Mouse (Mus musculus): ENCODE data around the gene Ovgp1.
"Not testable (repeated sequence)": the region's sequence is repeated elsewhere in the genome, so short reads cannot be mapped to it uniquely, and the experiment has no call there.

Ovgp1 gene

DNA sequence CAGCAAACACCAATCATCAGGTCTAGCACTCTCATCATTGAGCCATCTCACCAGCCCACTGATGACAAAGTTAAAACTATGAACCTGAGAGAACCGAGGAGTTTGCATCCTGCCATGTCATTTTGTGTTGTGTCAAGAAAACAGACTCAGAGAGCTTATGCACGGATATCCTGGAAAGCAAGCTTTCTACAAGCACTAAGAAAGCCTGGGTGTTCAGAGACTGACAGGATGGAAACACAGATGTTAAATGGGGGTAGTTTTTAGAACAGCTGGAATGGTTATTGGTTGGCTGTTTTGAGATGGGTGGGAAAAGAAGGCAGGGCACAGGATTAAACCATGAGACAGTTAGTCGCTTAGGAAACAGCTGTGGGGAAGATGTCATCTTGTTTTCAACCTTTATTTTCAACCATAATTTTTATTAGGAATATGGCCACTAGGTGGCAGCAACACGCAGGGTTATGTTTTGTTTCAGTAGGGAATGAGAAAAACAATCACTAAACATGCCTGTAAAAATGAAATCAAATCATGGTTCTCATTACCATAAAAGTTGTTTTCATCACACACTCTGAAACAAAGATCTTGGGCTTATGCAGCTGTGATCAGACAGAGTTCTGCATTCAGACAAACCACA lies 18.3 kb downstream of the Ovgp1 start:
- in situ Hi-C loops (cut with MboI; ENCODE audit: low sequenced_read_pairs): loop anchor here (10.0 kb wide), 1 partner anchor 453 kb away; no protein-coding TSS in a partner anchor

DNA sequence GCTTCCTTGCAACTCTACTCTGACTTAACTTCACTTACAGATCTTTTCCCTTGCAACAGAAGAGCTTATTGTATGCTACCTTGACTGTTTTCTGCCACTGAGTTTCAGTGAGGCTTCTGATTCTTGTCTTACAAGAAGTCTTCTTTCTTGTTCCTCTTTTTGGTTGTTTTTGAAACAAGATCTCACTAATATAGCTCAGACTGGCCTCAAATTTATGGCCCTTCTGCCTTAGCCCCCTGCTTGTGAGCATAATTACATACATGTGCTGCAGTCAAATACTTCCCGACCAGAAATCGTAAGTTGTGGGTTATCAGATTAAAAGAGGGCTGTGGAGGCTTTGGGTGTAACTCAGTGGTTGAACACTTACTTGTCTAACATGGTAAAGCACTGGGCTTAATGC lies 21.2 kb downstream of the Ovgp1 start:
- in situ Hi-C loops (cut with MboI; ENCODE audit: low sequenced_read_pairs): loop anchor here (10.0 kb wide), 1 partner anchor 450 kb away; no protein-coding TSS in a partner anchor

GRCm38 (mm10) chr3:106000707-106001375 lies 27.3 kb downstream of the Ovgp1 start:
- in situ Hi-C loops (cut with MboI; ENCODE audit: low sequenced_read_pairs): no loop called here

GRCm38 (mm10) chr3:106001416-106002370 lies 28.2 kb downstream of the Ovgp1 start:
- in situ Hi-C loops (cut with MboI; ENCODE audit: low sequenced_read_pairs): no loop called here

- in situ Hi-C loops (cut with MboI; ENCODE audit: low sequenced_read_pairs): not testable (repeated sequence)
Observed at GRCm38 (mm10) chr3:106003360-106003759, 29.8 kb downstream of the Ovgp1 start.

DNA sequence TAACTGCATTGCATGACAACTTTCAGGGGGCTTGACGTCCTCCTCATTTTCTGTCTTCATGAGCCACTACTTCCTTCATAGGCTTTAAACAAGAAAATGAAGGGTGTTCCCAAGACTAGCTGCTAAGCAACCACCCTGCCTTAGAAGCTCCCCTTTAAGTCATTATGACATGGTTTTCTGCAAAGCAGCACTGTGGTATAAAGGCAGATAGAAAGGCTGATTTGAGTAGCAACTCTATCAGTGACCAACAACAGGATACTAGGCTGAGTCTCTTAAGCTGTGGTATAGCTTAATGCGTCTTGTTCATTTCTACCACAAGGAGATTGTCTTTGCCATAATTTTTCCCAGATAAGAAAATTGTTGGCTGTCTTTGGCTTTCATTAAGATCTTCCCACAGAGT lies 41.0 kb downstream of the Ovgp1 start, which contains the start of gene Pifo:
TSS of gene Pifo (minus strand) at position 101 of the 400 bp plus-strand sequence.
- in situ Hi-C loops (cut with MboI; ENCODE audit: low sequenced_read_pairs): no loop called here

- in situ Hi-C loops (cut with MboI; ENCODE audit: low sequenced_read_pairs): no loop called here
Observed at GRCm38 (mm10) chr3:106021840-106022239, 48.3 kb downstream of the Ovgp1 start.

GRCm38 (mm10) chr3:106024135-106024534 lies 50.6 kb downstream of the Ovgp1 start:
- in situ Hi-C loops (cut with MboI; ENCODE audit: low sequenced_read_pairs): no loop called here

DNA sequence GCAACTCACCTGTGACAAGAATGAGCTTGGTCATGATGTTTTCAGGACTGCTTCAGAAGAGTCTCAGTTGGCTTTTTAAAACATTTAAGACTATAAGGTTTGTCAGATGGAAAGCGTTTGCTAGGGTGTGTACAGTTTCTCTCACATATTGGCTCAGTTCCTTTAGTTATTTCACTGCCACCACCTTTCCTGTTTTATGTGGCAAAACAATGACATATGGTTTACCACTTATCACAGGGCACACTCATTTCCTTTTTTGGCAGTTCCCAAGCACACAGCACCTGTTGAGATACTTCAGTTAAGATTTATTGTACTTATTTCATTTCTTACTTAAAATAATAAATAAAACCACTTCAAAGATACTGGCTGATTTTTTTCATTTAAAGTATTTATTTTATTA lies 59.3 kb downstream of the Ovgp1 start, which contains the start of gene Chil5:
TSS of gene Chil5 (minus strand) at position 34 of the 400 bp plus-strand sequence.
- in situ Hi-C loops (cut with MboI; ENCODE audit: low sequenced_read_pairs): no loop called here
